Mouse (Mus musculus) spleen, adult 18-20 months (tissue): Measurements from ENCODE around the gene Il3ra.

ENCODE experiments used
- DNase-seq, 2 experiments: peaks; one replicate each; pipeline ENCODE4 v3.0.0; 2022; ENCODE audit warnings: mixed read lengths in 2 of 2

Il3ra gene

GRCm38 (mm10) chr14:14355360-14355646 is 9.2 kb downstream of the Il3ra start:
- no peak for DNase-seq

GRCm38 (mm10) chr14:14395535-14395934 is 49.5 kb downstream of the Il3ra start:
- no peak for DNase-seq

- no peak for DNase-seq
Observed at GRCm38 (mm10) chr14:14400998-14401397, 54.9 kb downstream of the Il3ra start, which contains the start of gene Olfr721-ps1. Gene Olfr721-ps1, plus strand, starts transcription at chr14:14401298.
